Mouse (Mus musculus) thymus, adult 2 months (tissue): ENCODE data around the gene Milr1.
"Not testable (repeated sequence)": the region's sequence is repeated elsewhere in the genome, so short reads cannot be mapped to it uniquely, and the experiment has no call there.

Experiments
- CTCF ChIP-seq: fragments of 200-500 bp; IDR thresholded peaks from 2 replicates; pipeline ENCODE4 v1.5.1; 2012; ENCODE audit warnings: mild to moderate bottlenecking, control low read depth, low read length, moderate library complexity, borderline replicate concordance; ENCODE audit not compliant: control insufficient read depth, poor library complexity, insufficient read depth; ENCODE audit errors: extremely low read depth
- POLR2A ChIP-seq: fragments of 200-500 bp; IDR thresholded peaks from 2 replicates; pipeline ENCODE4 v1.6.1; 2012; ENCODE audit warnings: mild to moderate bottlenecking, low read length, control low read depth, moderate library complexity; ENCODE audit not compliant: control insufficient read depth, poor library complexity, insufficient read depth; ENCODE audit errors: extremely low read depth

DNA sequence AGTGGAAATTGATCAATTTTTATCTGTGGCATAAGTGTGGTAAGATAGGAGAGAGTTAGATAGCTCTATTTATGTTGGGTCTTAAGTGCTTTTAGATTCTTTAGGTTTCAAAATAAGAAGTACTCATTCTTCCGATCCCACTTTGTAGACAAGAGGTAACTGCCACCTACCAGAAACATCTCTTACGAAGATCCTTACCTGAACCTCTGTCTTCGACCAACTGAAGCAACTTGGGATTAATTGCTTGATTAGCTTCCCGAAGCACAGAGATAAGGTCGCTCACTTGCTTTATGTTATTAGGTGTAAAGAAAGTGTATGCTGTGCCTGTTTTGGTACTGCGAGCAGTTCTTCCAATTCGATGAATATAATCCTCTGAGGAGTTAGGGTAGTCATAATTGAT lies 31.2 kb downstream of the Milr1 start:
- not testable (repeated sequence) for TF ChIP-seq POLR2A, CTCF
